Mouse (Mus musculus) myocyte (in vitro differentiated cells): ENCODE measurements at regions not wholly inside any gene's neighbourhood (a gene's known extent, or its start where the extent isn't known, plus 50 kb on each side); places are given as distances from the start of the nearest gene placed in this dataset.
"Not testable (repeated sequence)": the region's sequence is repeated elsewhere in the genome, so short reads cannot be mapped to it uniquely, and the experiment has no call there.

Experiments used
- H3K27me3 ChIP-seq: one replicate; pipeline ENCODE4 v1.6.1; 2011; ENCODE audit not compliant: control insufficient read depth, insufficient read depth, insufficient read length
- H3K36me3 ChIP-seq: one replicate; pipeline ENCODE4 v1.6.1; 2011; ENCODE audit not compliant: control insufficient read depth, insufficient read depth
- H3K4me2 ChIP-seq: one replicate; pipeline ENCODE4 v1.6.1; 2011; ENCODE audit warnings: low read depth, control low read depth
- H3K4me3 ChIP-seq: one replicate; pipeline ENCODE4 v1.5.1; 2011; ENCODE audit warnings: mild to moderate bottlenecking, control low read depth, moderate library complexity
- H3K79me2 ChIP-seq: one replicate; pipeline ENCODE4 v1.6.1; 2011; ENCODE audit not compliant: control insufficient read depth, insufficient read depth
- H3ac ChIP-seq: one replicate; pipeline ENCODE4 v1.6.1; 2011; ENCODE audit not compliant: control insufficient read depth, insufficient read length
- CEBPB ChIP-seq: IDR thresholded peaks from 2 replicates; pipeline ENCODE4 v1.6.1; 2011; ENCODE audit warnings: mild to moderate bottlenecking, moderate library complexity; ENCODE audit not compliant: poor library complexity, insufficient read depth, severe bottlenecking
- E2F4 ChIP-seq: IDR thresholded peaks from one replicate; pipeline ENCODE4 v1.6.1; 2011; ENCODE audit warnings: mild to moderate bottlenecking, control low read depth, moderate library complexity; ENCODE audit not compliant: insufficient read depth
- MAX ChIP-seq: IDR thresholded peaks from one replicate; pipeline ENCODE4 v1.6.1; 2011; ENCODE audit warnings: low read depth, mild to moderate bottlenecking, control low read depth
- MYOD1 ChIP-seq, 3 experiments: IDR thresholded peaks; one replicate each; pipeline ENCODE4 v1.6.1; 2011; ENCODE audit warnings: control low read depth in 2 of 3, low read depth in 2 of 3, mild to moderate bottlenecking in 2 of 3, moderate library complexity in 1 of 3; ENCODE audit not compliant: insufficient read length in 2 of 3, control insufficient read depth in 1 of 3
- MYOG ChIP-seq, 3 experiments: IDR thresholded peaks; one replicate each; pipeline ENCODE4 v1.6.1; 2011; ENCODE audit warnings: control low read depth in 2 of 3, low read depth in 2 of 3, mild to moderate bottlenecking in 2 of 3; ENCODE audit not compliant: insufficient read length in 2 of 3, control insufficient read depth in 1 of 3, insufficient read depth in 1 of 3
- POLR2A ChIP-seq: IDR thresholded peaks from one replicate; pipeline ENCODE4 v1.6.1; 2011; ENCODE audit warnings: low read depth, mild to moderate bottlenecking, control low read depth, moderate library complexity; ENCODE audit not compliant: insufficient read length
- POLR2AphosphoS2 ChIP-seq: IDR thresholded peaks from one replicate; pipeline ENCODE4 v1.6.1; 2011; ENCODE audit warnings: low read depth, control low read depth; ENCODE audit not compliant: insufficient read length
- REST ChIP-seq: IDR thresholded peaks from one replicate; pipeline ENCODE4 v1.6.1; 2011; ENCODE audit warnings: mild to moderate bottlenecking, control low read depth, moderate library complexity; ENCODE audit not compliant: insufficient read depth, insufficient read length
- SRF ChIP-seq: IDR thresholded peaks from one replicate; pipeline ENCODE4 v1.6.1; 2011; ENCODE audit warnings: low read depth; ENCODE audit not compliant: control insufficient read depth, insufficient read length
- TCF12 ChIP-seq: IDR thresholded peaks from one replicate; pipeline ENCODE4 v1.6.1; 2011; ENCODE audit warnings: mild to moderate bottlenecking, control low read depth; ENCODE audit not compliant: poor library complexity, insufficient read depth, severe bottlenecking
- TCF3 ChIP-seq: IDR thresholded peaks from one replicate; pipeline ENCODE4 v1.6.1; 2011; ENCODE audit warnings: low read depth, control low read depth; ENCODE audit not compliant: insufficient read length
- USF1 ChIP-seq: IDR thresholded peaks from one replicate; pipeline ENCODE4 v1.6.1; 2011; ENCODE audit warnings: low read depth, mild to moderate bottlenecking, control low read depth, moderate library complexity

DNA sequence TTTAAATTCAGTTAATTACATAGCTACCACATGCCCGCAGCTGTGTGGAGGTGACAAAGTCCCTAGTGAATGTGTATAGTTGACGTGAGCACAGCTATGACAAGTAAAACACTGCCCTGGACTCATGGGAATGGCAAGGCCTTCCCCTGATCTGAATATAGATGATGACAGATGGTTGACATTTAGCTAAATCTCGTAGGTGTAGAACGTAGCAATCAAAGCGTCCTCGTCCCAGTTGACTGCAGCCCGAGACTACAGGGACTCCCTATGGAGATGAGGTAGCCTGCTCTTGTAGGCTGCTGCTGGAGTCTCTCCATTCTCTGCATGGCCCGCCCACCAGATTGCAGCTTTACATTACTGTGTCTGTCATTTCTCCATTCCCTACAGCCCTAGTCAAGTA is 107.0 kb upstream of the Slc1a3 start:
- Histone ChIP-seq H3K36me3 (no peaks in the 10 kb centered on the region), H3K79me2 (no peaks in the 10 kb centered on the region), H3K27me3 (no peaks in the 10 kb centered on the region), H3K4me3 (no peak overlapping the region), H3K4me2 (no peak overlapping the region), H3ac (no peak overlapping the region)
- no peak for TF ChIP-seq POLR2A
- TF ChIP-seq MYOD1 (IDR thresholded peaks at IDR 0.05; ENCODE audit: control insufficient read depth in 1 of 3, insufficient read length in 2 of 3, low read depth in 2 of 3) = no peak
- no peak for TF ChIP-seq TCF3
- no peak for TF ChIP-seq E2F4
- TF ChIP-seq SRF = no peak
- TF ChIP-seq POLR2AphosphoS2 = no peak
- no peak for TF ChIP-seq MYOG (IDR thresholded peaks at IDR 0.05; ENCODE audit: control insufficient read depth in 1 of 3, insufficient read depth in 1 of 3, insufficient read length in 2 of 3, low read depth in 2 of 3)
- no peak for TF ChIP-seq USF1
- no peak for TF ChIP-seq TCF12
- TF ChIP-seq MAX = no peak

DNA sequence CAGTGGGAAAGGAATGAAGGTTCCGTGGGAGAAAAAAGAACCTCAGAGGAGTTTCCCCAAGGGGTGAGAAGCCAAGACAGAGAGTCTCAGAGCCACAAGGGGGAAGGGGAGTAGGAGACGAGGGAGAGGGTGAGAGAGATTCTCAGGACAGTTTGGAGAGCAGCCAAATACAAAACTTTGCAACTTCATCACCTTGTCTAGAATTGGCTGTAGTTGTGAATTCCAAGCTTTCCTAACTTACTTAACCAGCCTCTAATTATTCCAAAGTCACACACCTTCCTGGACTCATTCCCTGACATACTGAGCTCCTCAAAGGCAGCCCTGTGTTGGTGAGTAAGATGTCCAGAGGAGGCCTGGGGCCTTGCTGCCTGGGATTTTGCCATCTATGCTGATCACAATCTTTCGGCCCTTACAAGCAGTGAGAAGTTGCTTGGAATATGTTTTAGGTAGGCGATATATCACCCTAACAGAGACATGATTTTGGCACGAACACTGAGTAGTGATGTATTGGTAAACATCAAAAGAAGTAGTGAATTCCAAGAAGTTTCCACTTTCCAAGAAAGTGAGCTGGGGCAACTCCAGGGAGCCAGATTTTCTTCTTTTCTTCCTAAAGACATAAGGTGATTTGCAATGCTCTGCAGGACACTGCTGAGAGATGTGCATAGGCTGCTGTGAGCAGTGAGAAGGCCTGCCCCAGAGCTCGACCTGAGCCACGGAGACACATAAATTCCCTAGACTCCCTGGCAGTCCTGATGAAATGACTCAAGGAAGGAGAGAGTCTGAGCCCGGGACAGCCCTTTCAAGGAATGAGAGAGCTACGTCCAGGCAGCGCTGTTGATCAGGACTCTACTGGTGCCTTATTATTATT is 106.2 kb upstream of the Slc1a3 start:
- no peaks in the 10 kb centered on the region for H3K27me3 ChIP-seq
- H3K4me3 ChIP-seq = no peak overlapping the region
- no peak overlapping the region for H3K4me2 ChIP-seq
- TF ChIP-seq MAX = no peak
- no peak for TF ChIP-seq TCF3
- no peak for TF ChIP-seq REST
- no peak for TF ChIP-seq SRF
- TF ChIP-seq POLR2A = no peak
- no peak for TF ChIP-seq TCF12
- TF ChIP-seq MYOD1 (IDR thresholded peaks at IDR 0.05; ENCODE audit: control insufficient read depth in 1 of 3, insufficient read length in 2 of 3, low read depth in 2 of 3) = no peak
- no peaks in the 10 kb centered on the region for H3K36me3 ChIP-seq
- H3ac ChIP-seq = no peak overlapping the region
- no peaks in the 10 kb centered on the region for H3K79me2 ChIP-seq

DNA sequence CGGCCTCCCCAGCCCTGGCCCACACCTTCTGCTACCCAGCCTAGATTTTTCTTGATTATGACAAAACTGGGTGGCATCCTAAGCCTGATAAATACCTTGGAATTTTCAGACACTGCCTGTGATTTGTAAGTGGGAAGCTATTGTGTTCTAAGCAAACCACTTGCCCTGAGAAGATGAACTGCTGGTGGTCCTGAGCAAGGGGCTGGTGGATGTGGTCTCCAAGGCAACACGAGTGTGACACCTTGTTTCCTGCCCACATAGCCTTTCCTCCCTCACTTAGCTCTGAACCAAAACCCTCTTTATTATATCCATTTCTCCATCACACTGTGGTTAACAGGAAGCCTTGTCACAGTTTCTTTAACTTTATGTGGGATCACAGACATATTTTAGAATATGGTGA is 105.4 kb upstream of the Slc1a3 start:
- H3K4me2 ChIP-seq = no peak overlapping the region
- no peaks in the 10 kb centered on the region for H3K79me2 ChIP-seq
- TF ChIP-seq MAX (no peak), CEBPB (no peak), E2F4 (no peak), TCF12 (no peak), SRF (no peak), POLR2AphosphoS2 (no peak)
- H3K27me3 ChIP-seq = no peaks in the 10 kb centered on the region
- no peaks in the 10 kb centered on the region for H3K36me3 ChIP-seq
- no peak overlapping the region for H3K4me3 ChIP-seq
- H3ac ChIP-seq = no peak overlapping the region

DNA sequence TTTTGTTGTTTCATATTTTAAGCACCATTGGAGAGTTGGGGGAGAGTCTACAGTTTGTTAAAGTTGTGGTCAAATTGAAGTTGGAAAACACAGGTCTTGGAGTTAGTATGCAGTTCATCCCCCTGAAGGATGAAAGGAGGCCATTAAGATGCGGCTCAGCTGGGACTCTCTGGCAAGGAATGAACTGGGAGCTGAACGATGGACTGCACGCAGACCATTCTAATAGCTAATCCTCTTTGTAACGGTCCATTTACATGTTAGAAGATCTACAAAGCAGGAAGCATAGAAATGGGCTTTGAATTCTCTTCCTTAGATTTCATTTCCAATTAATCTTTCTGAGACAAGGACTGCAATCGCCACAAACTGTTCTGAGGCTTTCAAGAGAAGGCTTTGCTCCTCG is 104.7 kb upstream of the Slc1a3 start:
- Histone ChIP-seq H3K27me3 (no peaks in the 10 kb centered on the region), H3K36me3 (no peaks in the 10 kb centered on the region), H3K4me2 (no peak overlapping the region), H3ac (no peak overlapping the region), H3K4me3 (no peak overlapping the region), H3K79me2 (no peaks in the 10 kb centered on the region)
- TF ChIP-seq CEBPB = no peak
- TF ChIP-seq REST = no peak
- TF ChIP-seq MYOD1 (IDR thresholded peaks at IDR 0.05; ENCODE audit: control insufficient read depth in 1 of 3, insufficient read length in 2 of 3, low read depth in 2 of 3) = no peak
- TF ChIP-seq E2F4 = no peak
- no peak for TF ChIP-seq POLR2AphosphoS2
- TF ChIP-seq MYOG (IDR thresholded peaks at IDR 0.05; ENCODE audit: control insufficient read depth in 1 of 3, insufficient read depth in 1 of 3, insufficient read length in 2 of 3, low read depth in 2 of 3) = no peak
- TF ChIP-seq TCF12 = no peak
- TF ChIP-seq MAX = no peak
- no peak for TF ChIP-seq POLR2A
- no peak for TF ChIP-seq SRF
- no peak for TF ChIP-seq TCF3
- TF ChIP-seq USF1 = no peak

DNA sequence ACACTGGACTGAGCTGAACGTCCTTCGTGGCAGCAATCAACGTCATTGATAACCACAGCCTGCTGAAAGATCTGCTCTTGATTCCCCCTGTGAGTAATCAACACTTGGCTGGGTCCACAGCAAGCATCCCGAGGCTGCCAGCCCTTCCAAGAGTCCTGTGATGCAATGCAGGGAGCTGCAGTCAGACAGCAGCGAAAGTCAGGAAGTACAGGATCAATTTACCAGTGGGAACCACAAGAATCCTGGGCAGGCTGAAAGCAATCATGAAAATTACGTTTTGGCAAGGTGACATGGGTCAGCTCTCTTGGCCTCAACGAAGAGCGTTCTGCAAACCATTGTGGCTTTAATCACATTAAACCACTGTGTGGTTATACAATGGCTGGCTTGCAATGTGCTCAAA is 95.8 kb upstream of the Slc1a3 start:
- H3K27me3 ChIP-seq = no peaks in the 10 kb centered on the region
- no peak overlapping the region for H3K4me3 ChIP-seq
- H3K79me2 ChIP-seq = no peaks in the 10 kb centered on the region
- no peaks in the 10 kb centered on the region for H3K36me3 ChIP-seq
- H3K4me2 ChIP-seq = peak overlapping the region; percentile 31
- TF ChIP-seq E2F4 (no peak), TCF3 (no peak), MYOG (IDR thresholded peaks at IDR 0.05; ENCODE audit: control insufficient read depth in 1 of 3, insufficient read depth in 1 of 3, insufficient read length in 2 of 3, low read depth in 2 of 3) (peak in 1 of 3 experiments; percentile 76), MYOD1 (IDR thresholded peaks at IDR 0.05; ENCODE audit: control insufficient read depth in 1 of 3, insufficient read length in 2 of 3, low read depth in 2 of 3) (peak in 2 of 3 experiments; percentile 2 to 68), POLR2A (no peak), REST (no peak), SRF (no peak), CEBPB (peak; percentile 100), MAX (peak; percentile 71), USF1 (no peak), POLR2AphosphoS2 (no peak), TCF12 (peak; percentile 94)
- no peak overlapping the region for H3ac ChIP-seq

DNA sequence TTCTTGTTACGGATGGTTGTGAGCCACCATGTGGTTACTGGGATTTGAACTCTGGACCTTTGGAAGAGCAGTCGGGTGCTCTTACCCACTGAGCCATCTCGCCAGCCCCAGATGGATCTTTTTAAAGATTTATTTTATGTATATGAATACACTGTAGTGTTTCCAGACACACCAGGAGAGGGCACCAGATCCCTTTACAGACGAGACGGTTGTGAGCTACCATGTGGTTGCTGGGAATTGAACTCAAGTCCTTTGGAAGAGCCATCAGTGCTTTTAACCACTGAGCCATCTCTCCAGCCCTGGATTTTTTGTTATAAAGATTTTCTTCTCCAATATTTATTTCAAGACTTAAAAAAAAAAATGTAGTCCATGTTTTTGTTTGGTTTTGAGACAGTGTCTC is 95.0 kb upstream of the Slc1a3 start:
- H3ac ChIP-seq, H3K79me2 ChIP-seq, H3K27me3 ChIP-seq, H3K4me3 ChIP-seq, H3K36me3 ChIP-seq: not testable (repeated sequence)
- peak overlapping the region; percentile 20 for H3K4me2 ChIP-seq
